Mouse (Mus musculus) right cerebral cortex, postnatal 10 days (tissue): ENCODE results near the gene Fpgs.

Experiments used
- DNase-seq, 2 experiments: peaks; one replicate each; pipeline ENCODE4 v3.0.0; 2021; ENCODE audit warnings: low spot score in 2 of 2

Fpgs gene

GRCm38 (mm10) chr2:32639632-32640031 is 64.3 kb downstream of the Fpgs start:
- DNase-seq, result no peak

GRCm38 (mm10) chr2:32637778-32638281 is 66.1 kb downstream of the Fpgs start:
- DNase-seq, result peak; percentile 58 to 59

GRCm38 (mm10) chr2:32636617-32637016 is 67.3 kb downstream of the Fpgs start:
- DNase-seq, result no peak

GRCm38 (mm10) chr2:32634277-32635105 is 69.5 kb downstream of the Fpgs start:
- DNase-seq, result no peak

GRCm38 (mm10) chr2:32633660-32634059 is 70.3 kb downstream of the Fpgs start:
- DNase-seq, result no peak
